Mouse (Mus musculus) spleen, adult 2 months (tissue): ENCODE results near the gene Ccdc85b.

ENCODE experiments used
- CTCF ChIP-seq: fragments of 200-500 bp; IDR thresholded peaks from 2 replicates; pipeline ENCODE4 v1.5.1; 2011; ENCODE audit warnings: mild to moderate bottlenecking, inconsistent platforms; ENCODE audit not compliant: insufficient read depth, insufficient read length, insufficient replicate concordance; ENCODE audit errors: extremely low read depth
- POLR2A ChIP-seq: fragments of 200-500 bp; IDR thresholded peaks from 2 replicates; pipeline ENCODE4 v1.6.1; 2011; ENCODE audit warnings: low read depth, low read length, inconsistent platforms

- TF ChIP-seq POLR2A (peak; percentile 62), CTCF (peak; percentile 90)
These were observed 30.3 kb upstream of the Ccdc85b start, which contains the start of gene Mus81 for GRCm38 (mm10) chr19:5487768-5488550.
